Mouse (Mus musculus) adrenal gland, adult 2 months (tissue): ENCODE results near the gene Rpl13. TPM values are rescaled to one million over a fixed set of nuclear protein-coding genes. Genes with fewer than 3 reads are reported as not detected.

Source experiments
- DNase-seq: peaks from one replicate; pipeline ENCODE4 v3.0.0; 2021
- polyA plus RNA-seq: library from polyadenylated mRNA; depleted of rRNA; stranded (reverse); fragments of >200 nt; gene quantifications from 2 replicates; pipeline ENCODE4 v1.2.3, GENCODE M21; 2012
- total RNA-seq, 2 experiments: library from RNA; stranded (reverse); gene quantifications; 2 replicates each; pipeline ENCODE4 v1.2.3; 2021

Rpl13 gene
- total and polyA plus RNA-seq, 3 experiments: 419 to 2,347 (median 701) TPM

DNA sequence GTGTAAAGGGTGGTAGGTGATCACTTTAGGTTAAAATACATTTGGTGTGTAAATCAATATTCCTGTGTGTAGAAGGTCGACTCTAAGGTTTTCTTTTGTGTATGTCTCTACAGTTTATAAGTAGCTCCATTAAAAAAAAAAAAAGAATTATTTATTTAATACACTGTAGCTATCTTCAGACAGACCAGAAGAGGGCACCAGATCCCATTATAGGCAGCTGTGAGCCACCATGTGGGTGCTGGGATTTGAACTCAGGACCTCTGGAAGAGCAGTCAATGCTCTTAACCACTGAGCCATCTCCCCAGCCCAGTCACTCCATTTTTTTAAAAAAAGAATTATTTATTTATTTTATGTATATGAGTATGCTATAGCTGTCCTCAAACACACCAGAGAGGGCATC is 5.9 kb downstream of the Rpl13 start:
- DNase-seq: no peak

DNA sequence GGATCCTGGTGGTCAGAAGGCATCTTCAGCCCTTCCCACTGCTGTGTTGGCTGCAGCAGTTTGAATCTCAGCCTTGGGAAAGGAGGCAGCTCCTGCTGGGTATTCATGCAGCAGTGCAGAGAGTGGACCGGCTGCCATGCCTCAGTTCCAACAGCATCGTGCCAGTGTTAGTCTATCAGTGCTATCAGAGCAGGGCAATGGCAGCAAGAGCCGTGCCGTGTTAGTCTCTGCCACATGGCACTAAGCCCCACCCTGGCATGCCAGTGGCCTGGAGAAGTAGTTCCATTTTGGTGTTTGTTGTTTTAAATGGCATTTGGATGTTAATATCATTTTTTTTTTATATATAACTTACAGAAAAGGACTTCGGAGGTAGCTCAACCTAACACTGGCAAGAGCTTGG is 6.8 kb downstream of the Rpl13 start:
- no peak for DNase-seq

DNA sequence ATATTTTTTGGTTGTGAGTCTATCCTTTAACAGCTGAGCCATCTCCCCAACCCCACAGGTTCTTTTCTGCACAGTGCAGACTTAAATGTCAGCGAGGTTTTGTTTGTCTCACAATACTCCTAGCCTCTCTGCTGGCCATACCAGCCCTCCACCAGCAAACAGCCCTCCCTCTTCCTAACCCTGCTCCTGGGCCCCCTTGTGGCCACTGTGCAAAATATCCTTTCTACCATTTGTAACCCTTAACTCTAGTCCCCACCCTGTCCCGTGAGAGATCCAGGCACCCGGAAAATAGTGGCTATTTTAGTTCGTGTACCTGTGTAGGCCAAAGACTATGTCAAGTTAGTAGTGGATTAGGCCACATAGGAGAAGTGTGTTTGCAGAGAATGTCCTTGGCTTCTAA is 8.5 kb downstream of the Rpl13 start:
- peak; percentile 56 for DNase-seq

DNA sequence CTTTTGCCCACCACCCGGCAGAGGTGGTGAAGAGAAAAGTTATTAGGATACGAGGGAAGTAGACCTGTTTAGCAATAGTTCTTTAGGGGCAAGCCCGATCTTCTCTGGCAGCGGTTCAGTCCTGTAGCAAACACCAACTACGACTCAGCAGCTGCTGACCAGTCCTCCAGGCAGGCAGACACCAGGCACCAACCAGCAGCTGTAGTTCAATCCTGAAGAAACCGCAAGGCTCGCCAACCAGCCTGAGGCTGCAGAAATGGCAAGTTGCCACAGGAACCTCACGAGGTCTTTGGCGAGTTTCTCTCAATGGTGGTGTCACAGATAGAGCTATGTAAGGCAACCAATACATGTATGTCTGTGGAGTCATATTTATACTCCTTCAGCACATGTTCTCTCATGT is 10.7 kb downstream of the Rpl13 start:
- no peak for DNase-seq

DNA sequence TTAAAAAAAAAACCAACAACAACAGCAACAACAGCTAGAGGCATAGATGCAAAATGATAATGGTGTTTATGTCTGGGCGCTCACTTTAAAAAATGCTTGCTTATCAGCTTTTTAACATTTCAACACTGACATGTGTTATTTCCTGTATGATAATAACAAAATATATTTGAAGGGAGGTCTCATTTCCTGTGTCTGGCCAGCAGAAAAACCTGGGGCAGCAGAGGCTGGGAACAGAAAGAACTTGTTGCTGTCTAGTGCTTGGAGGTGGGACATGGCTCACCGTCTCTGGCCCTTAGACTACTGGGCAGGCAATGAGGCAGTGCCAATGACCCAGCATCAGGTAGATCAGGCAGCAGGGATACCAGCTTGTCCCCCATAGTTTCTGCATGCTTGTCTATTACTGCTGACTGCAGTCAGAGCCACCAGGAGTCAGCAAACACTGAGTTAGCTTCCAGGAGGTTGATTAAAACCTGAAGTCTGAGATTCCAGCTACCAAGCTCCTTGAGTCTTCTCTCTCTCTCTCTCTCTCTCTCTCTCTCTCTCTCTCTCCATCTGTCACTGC is 11.8 kb downstream of the Rpl13 start:
- DNase-seq: no peak

DNA sequence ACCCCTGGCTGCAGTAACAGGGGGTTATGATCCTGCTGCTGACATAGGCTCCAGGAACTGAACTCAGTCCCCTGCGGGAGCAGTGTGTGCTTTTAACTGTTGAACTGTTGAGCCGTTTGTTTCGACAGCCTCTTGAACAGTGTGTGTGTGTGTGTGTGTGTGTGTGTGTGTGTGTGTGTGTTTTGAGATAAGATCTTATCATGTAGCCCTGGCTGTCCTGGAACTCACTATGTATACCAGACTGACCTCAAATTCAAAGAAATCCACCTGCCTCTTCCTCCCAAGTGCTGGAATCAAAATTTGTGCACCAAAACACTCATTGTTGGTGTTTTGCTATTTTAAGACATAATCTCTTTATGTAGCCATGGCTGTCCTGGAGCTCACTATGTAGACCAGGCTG is 12.5 kb downstream of the Rpl13 start:
- no peak for DNase-seq

DNA sequence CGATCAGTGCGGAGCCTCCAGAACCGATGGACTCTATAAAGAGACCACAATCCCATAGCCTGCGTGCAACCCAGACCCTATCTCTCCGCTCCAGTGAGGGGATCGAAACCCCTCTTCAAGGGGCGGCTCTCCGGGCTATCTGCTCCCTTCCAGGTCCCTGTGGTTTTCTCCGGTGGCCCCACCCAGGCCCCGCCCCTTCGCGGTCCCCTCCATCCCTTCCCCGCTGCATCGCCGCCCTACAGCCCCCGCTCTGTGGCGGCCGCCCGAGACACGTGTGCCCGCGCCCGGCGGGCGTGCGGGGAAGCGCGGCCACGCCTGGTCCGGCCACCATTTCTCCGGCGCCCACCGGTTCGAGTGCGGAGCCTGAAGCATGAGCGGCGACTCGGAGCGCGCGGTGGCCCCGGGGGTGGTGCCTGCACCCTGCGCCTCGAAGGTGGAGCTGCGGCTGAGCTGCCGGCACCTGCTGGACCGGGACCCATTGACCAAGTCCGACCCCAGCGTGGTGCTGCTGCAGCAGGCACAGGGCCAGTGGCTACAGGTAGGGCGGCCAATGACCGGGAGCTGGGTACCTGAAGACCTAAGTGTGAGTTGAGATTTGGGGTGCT is 15.1 kb downstream of the Rpl13 start, which contains the start of gene Cpne7:
Cpne7 (plus strand) TSS at position 248 of the 605 bp plus-strand sequence.
- DNase-seq: no peak

DNA sequence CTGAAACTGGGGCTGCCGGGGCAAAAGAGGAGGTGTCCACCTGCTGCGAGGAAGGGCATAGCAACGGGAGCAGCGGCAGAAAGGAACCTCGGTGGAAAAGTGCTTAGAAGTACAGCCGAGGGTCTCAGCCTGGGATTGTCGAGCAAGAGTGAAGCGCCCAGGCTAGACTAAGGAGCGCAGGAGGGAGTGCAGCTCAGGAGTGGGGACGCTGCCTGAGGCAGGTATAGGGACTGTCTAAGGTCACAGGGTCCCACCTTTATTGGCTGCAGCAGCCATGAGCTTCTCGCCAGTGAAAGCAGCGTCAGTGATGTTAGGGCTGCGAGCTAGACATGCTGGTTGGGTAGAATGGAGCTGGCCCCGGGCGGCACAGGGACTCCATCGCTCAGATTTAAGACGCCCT is 15.6 kb downstream of the Rpl13 start:
- DNase-seq: no peak

DNA sequence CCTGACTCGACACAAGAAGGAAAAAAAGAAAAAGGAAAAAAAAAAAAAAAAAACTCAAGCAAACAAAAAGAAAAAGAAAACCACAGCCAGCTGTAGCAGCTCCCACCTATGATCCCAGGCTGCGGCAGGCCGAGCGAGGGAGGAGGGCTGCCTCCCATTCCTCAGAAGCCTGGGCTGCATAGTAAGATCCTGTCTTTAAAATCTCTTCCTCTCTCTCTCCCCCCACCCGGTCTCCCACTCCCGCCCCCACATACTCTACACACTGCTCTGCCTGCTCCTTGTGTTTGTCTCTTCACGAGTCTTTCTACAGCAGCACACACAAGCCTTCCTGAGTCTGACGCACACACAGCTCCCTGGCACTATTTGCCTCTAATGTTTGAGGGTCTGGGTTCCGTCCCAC is 19.9 kb downstream of the Rpl13 start:
- DNase-seq: no peak

DNA sequence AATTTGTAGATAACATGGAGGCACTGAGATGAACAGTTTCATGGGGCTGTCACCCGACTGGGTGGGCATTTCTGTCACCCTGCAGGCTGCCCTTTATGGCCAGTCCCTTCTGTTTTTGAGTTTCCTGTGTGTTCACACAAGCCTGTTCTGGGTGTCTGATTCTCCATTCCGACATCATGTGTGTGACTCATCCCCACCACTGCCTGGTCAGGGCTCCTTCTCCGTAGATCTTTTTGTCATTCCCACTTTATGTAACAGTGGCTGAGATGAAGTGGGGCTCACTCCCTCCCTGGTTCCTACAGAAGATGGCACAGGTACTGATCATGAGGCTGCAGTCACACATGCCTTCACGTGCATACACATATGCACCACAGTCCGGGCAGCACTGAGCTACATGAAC is 20.5 kb downstream of the Rpl13 start:
- DNase-seq: no peak

DNA sequence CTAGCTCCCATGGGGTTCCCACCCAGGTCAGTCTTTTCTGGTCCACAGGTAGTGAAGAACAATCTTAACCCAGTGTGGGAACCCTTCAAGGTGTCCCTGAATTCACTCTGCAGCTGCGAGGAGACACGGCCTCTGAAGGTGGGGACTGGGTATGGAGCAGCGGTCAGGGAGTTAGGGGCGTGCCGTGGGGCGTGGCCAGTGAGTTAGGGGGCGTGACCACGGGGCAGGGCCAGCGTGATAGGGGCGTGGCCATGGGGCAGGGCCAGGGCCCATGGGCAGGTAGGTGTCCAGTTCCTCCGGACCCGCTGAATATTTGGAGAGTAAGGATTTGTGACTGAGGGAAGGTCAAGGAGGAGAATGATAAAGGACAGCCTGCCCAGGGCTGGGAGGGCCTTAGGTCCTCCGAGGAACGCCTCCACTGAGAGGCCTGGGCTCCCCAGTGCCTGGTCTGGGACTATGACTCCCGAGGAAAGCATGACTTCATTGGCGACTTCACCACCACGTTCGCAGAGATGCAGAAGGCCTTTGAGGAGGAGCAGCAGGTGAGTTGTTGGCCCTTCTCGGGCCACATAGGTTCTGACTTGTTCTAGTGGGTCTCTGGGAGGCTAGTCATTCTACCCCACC is 24.2 kb downstream of the Rpl13 start:
- DNase-seq: peak; percentile 39

DNA sequence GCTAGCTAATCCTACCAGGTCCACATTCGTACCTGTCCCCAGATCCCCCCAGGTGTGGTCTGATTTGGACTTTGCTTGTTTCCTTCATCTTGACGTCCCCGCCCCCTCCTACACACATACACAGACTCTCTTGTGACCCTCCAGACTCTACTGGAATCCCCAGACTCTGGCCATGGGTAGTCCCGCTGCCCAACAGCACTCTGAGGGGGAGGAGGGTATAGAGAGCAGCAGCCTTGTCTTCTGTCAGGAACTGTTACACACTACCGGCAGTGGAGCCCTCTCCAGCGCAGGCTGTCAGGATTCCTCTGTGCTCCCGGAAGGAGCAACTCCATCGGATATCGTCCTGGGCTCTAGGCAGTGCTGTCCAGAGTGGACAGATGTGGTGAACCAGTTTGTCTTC is 28.9 kb downstream of the Rpl13 start:
- no peak for DNase-seq

DNA sequence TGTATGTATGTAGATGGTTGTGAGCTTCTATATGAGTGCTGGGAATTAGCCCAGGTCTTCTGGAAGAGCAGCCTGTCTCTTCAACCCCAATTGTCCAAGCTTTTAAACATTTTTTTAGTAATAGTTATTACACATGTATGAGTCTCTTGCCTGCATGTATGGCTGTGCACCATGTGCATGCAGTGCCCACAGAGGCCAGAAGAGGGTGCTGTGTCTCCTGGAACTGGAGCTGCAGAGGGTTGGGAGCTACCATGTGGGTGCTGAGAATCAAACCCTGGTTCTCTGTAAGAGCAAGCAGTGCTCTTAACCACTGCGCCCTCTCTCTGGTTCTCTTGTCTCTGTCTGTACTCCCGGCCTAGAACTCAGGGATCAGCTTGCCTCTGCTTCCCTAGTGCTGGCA is 30.8 kb downstream of the Rpl13 start:
- no peak for DNase-seq

DNA sequence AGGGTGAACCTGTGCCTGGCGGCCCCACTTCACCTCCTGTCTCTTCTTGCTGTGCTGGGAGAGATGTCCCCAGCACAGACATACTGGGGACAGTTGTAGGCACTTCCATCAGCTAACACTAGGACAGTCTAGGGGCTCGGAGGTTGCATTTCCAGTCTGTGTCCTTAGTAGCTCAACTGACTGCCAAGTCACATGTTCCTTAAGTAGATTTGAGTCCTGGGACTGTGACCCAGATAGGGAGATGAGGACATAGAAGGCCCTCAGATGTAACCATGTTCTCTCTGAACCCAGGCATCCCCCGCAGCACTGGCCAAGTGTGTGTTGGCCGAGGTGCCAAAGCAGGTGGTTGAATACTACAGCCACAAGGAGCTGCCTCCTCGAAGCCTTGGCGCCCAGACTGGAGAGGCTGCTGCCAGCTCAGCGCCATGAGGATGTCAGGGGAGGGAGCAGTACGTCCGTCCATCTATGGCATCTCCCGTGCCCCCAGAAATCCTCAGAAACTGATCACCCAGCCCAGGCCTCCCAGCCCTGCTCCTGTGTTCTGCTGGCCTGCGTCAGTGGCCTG is 32.1 kb downstream of the Rpl13 start:
- DNase-seq: no peak

DNA sequence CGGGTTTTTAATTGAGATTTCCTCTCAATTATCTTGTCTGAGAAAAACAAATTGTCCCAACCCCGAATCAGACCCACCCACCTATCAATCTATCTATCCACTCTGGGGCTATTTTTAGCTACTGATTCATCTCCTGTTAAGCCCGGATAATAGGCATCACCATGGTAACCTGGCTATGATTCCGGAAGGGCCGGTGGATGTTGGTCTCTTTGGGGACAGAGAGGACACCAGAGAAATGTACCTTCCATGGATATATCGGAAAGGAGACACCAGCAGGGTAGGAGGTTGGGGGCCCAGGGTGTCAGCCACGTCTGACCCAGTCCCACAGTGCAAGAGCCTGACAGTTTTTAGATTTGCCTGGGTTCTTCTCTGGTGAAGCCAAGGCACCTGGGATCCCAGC is 33.3 kb downstream of the Rpl13 start:
- DNase-seq: peak; percentile 72

DNA sequence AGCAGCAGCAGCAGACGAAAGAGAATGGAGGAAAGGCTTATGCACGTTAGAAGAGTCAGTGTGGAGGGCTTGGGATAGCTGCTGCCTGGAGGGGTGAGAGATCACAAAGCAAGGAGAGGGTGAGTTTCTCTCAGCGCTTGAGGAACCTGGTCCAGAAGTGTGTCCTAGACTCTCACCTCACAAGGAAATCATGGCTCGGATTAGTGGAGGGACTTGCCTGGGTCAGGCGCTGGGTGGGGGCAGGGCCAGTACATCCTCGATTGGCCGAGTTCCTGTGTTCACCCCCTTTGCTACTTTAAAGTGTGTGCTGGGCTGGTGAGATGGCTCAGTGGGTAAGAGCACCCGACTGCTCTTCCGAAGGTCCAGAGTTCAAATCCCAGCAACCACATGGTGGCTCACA is 33.7 kb downstream of the Rpl13 start:
- no peak for DNase-seq

DNA sequence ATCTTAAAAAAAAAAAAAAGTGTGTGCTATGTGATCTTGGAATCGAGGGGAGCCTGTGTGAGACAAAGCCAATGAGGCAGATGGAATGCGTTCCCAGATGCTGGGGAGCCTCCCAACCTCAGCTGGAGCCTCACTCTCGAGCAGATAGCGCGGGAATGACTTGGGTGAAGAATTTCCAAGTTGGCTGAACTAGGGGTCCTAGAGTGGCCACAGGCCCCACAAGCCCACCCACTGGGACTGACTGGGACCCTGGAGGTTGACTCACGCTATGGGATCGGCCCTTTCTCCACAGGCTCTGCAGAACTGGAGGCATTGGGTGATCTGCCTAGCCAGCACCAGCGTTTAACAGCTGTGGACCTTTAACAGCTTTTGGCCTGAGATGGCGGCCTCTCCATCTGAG is 34.1 kb downstream of the Rpl13 start:
- no peak for DNase-seq

DNA sequence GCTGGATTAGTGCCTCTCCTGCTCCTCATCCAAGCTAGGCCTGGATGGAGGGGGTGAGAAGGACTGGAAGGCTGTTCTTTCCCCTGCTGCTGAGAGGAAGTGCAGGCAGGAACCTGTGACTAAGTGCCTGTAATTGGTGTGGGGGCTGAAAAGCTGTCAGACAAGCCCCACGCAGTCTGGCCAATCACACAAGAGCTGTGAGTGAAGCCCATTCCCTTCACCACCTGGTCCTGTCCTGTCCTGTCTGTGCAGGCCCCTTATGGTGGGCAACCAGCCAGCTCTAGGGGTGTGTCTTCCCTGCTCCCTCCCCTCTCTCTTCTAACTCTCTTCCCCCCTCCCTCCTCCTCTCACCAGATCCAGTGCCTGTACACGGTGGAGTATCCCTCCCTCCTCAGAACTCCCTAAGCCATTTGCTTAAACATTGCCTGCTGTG is 35.5 kb downstream of the Rpl13 start:
- DNase-seq: peak; percentile 46

DNA sequence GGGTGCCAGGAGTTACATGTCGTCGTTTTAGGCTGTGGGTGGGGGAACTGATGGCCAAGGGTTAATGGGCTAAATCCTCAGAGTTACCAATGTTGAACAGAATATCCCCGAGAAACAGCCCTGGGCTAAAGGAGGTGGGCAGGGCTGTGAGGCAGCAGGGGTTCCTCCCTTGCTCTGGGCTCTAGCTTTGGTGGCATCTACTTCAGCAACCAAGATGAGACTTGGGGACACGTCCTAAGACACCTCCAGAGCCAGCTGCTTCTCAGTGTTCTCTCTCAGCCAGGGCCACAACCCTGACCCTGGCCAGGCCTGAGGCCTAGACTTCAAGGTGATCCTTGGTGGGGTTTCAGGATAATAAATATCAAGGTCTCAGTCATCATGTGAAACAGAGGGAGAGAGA is 36.6 kb downstream of the Rpl13 start:
- peak; percentile 39 for DNase-seq

DNA sequence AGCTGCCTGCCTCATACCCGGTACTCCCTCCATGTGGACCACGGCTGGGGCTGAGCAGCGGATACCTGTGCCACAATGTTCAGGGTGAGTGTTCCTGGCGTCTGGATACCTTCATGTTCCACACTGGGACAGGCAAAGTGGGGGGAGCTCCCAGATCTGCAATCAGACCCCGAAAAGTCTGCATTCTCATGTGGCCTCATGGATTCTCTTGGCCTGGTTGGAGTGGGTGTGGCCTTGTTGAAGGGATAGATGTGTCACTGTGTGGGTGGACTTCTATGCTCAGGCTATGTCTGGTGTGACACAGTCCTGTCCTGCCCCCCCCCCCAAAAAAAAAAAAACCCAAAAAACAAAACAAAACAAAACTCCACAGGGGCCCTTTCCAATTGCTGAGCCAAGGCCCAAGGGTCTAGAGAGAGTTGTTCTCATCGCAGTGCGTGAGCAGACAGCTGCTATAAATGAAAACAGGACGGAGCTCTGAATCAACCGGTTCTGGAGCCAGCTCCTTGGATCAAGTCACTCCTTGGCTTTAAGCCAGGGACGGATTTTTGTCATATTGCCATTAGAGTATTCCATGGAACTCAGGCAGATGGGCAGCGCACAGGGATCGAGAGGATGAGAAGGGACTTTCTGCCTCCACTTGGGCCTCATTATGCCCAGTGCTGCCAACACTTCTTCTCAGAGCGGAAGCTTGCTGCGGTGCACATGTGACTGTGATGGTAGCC is 39.8 kb downstream of the Rpl13 start:
- peak; percentile 91 for DNase-seq

DNA sequence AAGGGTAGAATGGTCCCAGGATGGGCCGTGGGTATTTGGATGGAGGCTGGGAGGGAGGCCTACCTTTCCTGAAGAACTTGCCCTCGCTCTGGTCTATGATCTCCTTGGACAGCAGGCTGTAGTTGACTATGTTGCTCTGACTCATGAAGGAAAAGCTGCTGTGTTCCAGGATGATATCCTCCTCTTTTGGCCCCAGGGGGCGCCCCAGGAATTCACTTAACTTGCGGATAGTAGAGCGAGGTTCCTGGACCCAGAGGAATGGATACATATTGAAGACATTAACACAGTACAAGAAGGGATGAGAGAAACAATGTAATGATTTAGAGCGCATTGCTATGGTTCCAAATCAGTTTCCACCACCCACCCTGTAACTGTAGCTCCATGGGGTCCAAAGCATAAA is 43.1 kb downstream of the Rpl13 start:
- DNase-seq: peak; percentile 59

DNA sequence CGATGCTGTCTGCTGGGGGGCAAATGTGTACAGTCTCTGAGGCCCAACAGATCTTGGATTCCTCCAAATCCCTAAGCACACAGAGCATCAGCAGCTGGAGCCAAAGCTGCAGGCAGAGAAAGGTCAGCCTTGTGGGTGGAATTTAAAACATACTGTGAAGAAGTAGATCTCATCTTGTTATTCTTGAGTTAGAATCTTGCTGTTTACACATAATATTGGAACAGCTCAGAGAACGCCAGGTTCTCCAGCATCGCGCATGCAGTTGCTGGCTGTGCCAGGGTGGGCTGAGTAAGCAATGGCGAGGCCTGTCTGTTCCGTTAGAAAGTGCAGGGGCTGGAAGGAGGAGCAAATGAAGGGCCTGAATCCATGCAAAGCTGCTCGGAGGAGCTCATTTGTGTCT is 44.2 kb downstream of the Rpl13 start:
- DNase-seq: no peak

DNA sequence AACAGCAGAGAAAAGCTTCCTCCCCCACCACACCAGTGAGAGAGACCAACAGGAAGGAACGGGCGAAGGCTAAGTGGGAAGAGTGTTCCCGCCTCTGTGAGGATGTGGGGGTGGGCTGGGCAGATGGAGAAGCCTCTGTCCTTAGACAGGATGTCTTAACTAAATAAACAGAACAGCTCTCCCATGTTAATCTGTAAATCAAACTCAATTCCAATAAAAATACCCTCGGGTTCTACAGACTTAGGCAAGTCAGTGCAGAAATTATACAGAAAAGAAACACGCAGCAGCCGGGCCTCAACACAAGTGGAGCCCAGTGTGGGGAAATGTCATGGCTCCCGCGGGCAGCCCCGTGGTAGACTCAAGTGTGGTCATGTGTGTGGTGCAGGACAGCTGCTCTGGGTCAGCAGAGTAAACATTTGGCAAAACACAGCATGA is 48.6 kb downstream of the Rpl13 start:
- DNase-seq: no peak
